Mouse (Mus musculus) retina, postnatal 7 days (tissue): Measurements from ENCODE around the gene Zfp418.
A peak's percentile ranks its signal among the peaks of the same experiment; 100 is the strongest.
"Not testable (repeated sequence)": the region's sequence is repeated elsewhere in the genome, so short reads cannot be mapped to it uniquely, and the experiment has no call there.

Experiments
- DNase-seq: peaks from one replicate; pipeline ENCODE4 v3.0.0-alpha.2; 2012; ENCODE audit warnings: low read depth, low spot score

The Zfp418 gene

GRCm38 (mm10) chr7:7171227-7172147 lies at the start of gene Zfp418:
Zfp418 (plus strand) TSS chr7:7171330.
- DNase-seq = peak; percentile 25

GRCm38 (mm10) chr7:7121602-7121980 lies 49.5 kb upstream of the Zfp418 start:
- no peak for DNase-seq

- DNase-seq = not testable (repeated sequence)
These were observed 40.5 kb upstream of the Zfp418 start for GRCm38 (mm10) chr7:7130491-7131124.

GRCm38 (mm10) chr7:7132751-7133150 lies 38.4 kb upstream of the Zfp418 start:
- no peak for DNase-seq

GRCm38 (mm10) chr7:7136379-7136866 lies 34.7 kb upstream of the Zfp418 start, which contains the start of gene Zfp773:
Zfp773 (minus strand) TSS chr7:7136755.
- DNase-seq = peak; percentile 49

- no peak for DNase-seq
These were observed 26.9 kb upstream of the Zfp418 start for GRCm38 (mm10) chr7:7144215-7144614.

- DNase-seq = no peak
These were observed 25.0 kb upstream of the Zfp418 start for GRCm38 (mm10) chr7:7145991-7146608.

- DNase-seq = no peak
These were observed 14.8 kb downstream of the Zfp418 start for GRCm38 (mm10) chr7:7185897-7186296.

- no peak for DNase-seq
These were observed 16.5 kb downstream of the Zfp418 start for GRCm38 (mm10) chr7:7187417-7188190.

- peak; percentile 32 for DNase-seq
These were observed 17.2 kb downstream of the Zfp418 start for GRCm38 (mm10) chr7:7188191-7188942.

GRCm38 (mm10) chr7:7209313-7210151 lies 38.4 kb downstream of the Zfp418 start, which contains the start of gene Zfp772:
Zfp772 (minus strand) TSS chr7:7209998.
- peak; percentile 11 for DNase-seq
